Mouse (Mus musculus) midbrain, postnatal 0 days (tissue): ENCODE data around the gene Hand2. TPM values are rescaled to one million over a fixed set of nuclear protein-coding genes. Genes with fewer than 3 reads are reported as not detected.

Source experiments
- ATAC-seq: fragments of 200-750 bp; cut with Nextera tagmentation; 2 replicates; pipeline ENCODE4 v1.8.0; 2017; ENCODE audit warnings: moderate number of reproducible peaks, mild to moderate bottlenecking, moderate TSS enrichment, moderate library complexity; ENCODE audit not compliant: low FRiP score
- DNase-seq: peaks from one replicate; pipeline ENCODE4 v3.0.0-alpha.2; 2015; ENCODE audit warnings: low spot score
- H3K27ac ChIP-seq: fragments of 300-500 bp; sonication (generic); 2 replicates; pipeline ENCODE4 v1.5.1; 2014; ENCODE audit warnings: low read depth, mild to moderate bottlenecking, low read length, mixed read lengths
- H3K27me3 ChIP-seq: fragments of 300-500 bp; sonication (generic); 2 replicates; pipeline ENCODE4 v1.6.1; 2014; ENCODE audit warnings: low read length, control low read depth, mixed read lengths; ENCODE audit not compliant: insufficient read depth
- H3K36me3 ChIP-seq: fragments of 300-500 bp; sonication (generic); 2 replicates; pipeline ENCODE4 v1.6.1; 2014; ENCODE audit warnings: low read length, control low read depth, mixed read lengths; ENCODE audit not compliant: insufficient read depth
- H3K4me1 ChIP-seq: fragments of 300-500 bp; sonication (generic); 2 replicates; pipeline ENCODE4 v1.6.1; 2014; ENCODE audit warnings: mild to moderate bottlenecking, control low read depth, antibody characterized with exemption, low read length, mixed read lengths; ENCODE audit not compliant: insufficient read depth
- H3K4me2 ChIP-seq: fragments of 300-500 bp; sonication (generic); 2 replicates; pipeline ENCODE4 v1.6.1; 2014; ENCODE audit warnings: low read depth, mild to moderate bottlenecking, low read length, mixed read lengths; ENCODE audit not compliant: poor library complexity, severe bottlenecking
- H3K4me3 ChIP-seq: fragments of 300-500 bp; sonication (generic); 2 replicates; pipeline ENCODE4 v1.5.1; 2014; ENCODE audit warnings: low read depth, mild to moderate bottlenecking, low read length, moderate library complexity
- H3K9ac ChIP-seq: fragments of 300-500 bp; sonication (generic); replicated peaks from 2 replicates; pipeline ENCODE4 v1.6.1; 2014; ENCODE audit warnings: mild to moderate bottlenecking, low read length, moderate library complexity, mixed read lengths; ENCODE audit not compliant: poor library complexity, severe bottlenecking
- H3K9me3 ChIP-seq: fragments of 300-500 bp; sonication (generic); 2 replicates; pipeline ENCODE4 v1.6.1; 2016; ENCODE audit warnings: low read length, control low read depth
- CTCF ChIP-seq: IDR thresholded peaks from 2 replicates; pipeline ENCODE4 v1.5.1; 2016; ENCODE audit warnings: antibody characterized with exemption, mild to moderate bottlenecking
- WGBS: fragments of 180-500 bp; shearing (Covaris S2); extraction: QIAGEN DNeasy Blood & Tissue Kit; methylation state at CpG from one replicate; pipeline ENCODE4 v1.1.7; 2014; 5-methylcytosine and 5-hydroxymethylcytosine counted together
- polyA plus RNA-seq: library from polyadenylated mRNA; unstranded; fragments of >200 nt; fragmentation: Nextera tagmentation; extraction: Ambion mirVana; gene quantifications from 2 replicates; pipeline ENCODE4 v1.2.1, GENCODE M21; 2015
- total RNA-seq: library from RNA; depleted of rRNA; stranded (reverse); fragments of >200 nt; gene quantifications from 2 replicates; pipeline ENCODE4 v1.2.3, GENCODE M21; 2014

The Hand2 gene
- total and polyA plus RNA-seq, 2 experiments from 2014 or later, result not detected

DNA sequence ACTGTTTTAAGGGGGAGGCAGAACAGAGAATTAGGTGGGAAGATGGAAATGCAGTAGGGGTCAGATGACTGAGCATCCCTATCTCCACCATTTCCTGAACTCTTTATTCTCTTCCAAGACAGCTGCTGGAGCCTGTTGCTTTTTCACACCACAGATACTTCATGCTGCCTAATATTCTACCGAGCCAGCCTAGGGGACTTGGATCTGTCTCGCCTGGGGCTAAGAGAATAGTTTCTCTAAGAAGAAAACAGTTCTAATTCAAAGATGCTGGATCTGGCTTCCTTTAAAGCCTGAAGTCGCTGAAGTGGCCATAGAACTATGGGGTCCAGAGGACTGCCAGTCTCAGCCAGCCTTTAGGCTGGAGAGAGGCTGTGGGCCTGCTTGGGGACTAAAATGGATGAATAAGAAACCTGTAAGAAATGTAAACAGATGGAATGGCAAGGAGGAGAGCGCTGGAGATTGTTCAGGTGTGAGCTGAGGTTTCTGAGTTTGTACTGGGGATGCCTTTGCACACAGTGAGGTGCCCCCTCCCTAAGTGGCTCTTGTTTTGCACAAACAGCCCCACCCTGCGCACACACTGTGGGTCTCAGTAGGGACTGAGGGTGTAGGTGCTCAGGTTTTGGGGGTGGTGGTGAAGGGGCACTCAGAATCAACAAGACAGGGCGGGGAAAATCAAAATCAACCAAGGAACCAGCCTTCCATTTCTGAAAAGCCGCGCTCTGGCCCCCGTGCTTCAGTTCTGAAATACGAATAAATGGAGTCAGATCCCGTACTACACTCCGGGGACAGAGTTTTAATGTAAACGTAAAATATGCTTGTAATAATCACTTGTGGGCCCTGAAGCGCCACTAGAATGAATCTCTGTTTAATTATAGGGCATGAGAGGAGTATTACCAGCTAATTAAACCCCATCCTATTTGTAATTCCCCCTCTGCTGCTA, 19.2 kb downstream of the Hand2 start:
- whole genome bisulfite sequencing, result 4% methylated on average over 14 of the region's 14 CpGs
- no peak overlapping the region for H3K27ac ChIP-seq
- no peak for DNase-seq
- H3K4me1 ChIP-seq, result no peaks in the 10 kb centered on the region
- peaks cover 94% of the 10 kb centered on the region for H3K27me3 ChIP-seq
- H3K4me3 ChIP-seq, result no peak overlapping the region
- H3K9ac ChIP-seq, result no peak overlapping the region
- ATAC-seq, result no peak
- TF ChIP-seq CTCF, result no peak
- no peak overlapping the region for H3K4me2 ChIP-seq
- no peaks in the 10 kb centered on the region for H3K36me3 ChIP-seq
- H3K9me3 ChIP-seq, result no peaks in the 10 kb centered on the region

GRCm38 (mm10) chr8:57340840-57341540, 20.2 kb downstream of the Hand2 start:
- Histone ChIP-seq H3K27ac (no peak overlapping the region), H3K9me3 (no peaks in the 10 kb centered on the region), H3K4me1 (no peaks in the 10 kb centered on the region), H3K4me3 (no peak overlapping the region), H3K4me2 (0 out of 2 replicates have a peak overlapping the region, but pooled peaks have one; percentile 12), H3K27me3 (peaks cover 94% of the 10 kb centered on the region), H3K36me3 (no peaks in the 10 kb centered on the region), H3K9ac (no peak overlapping the region)
- ATAC-seq, result no peak
- TF ChIP-seq CTCF, result no peak
- no peak for DNase-seq
- WGBS, result 1% methylated on average over 40 of the region's 41 CpGs

GRCm38 (mm10) chr8:57341541-57341840, 20.7 kb downstream of the Hand2 start:
- H3K27me3 ChIP-seq, result peaks cover 94% of the 10 kb centered on the region
- ATAC-seq, result no peak
- WGBS, result 3% methylated on average over 6 of the region's 6 CpGs

GRCm38 (mm10) chr8:57342386-57343090, 21.8 kb downstream of the Hand2 start:
- Histone ChIP-seq H3K9ac (no peak overlapping the region), H3K4me1 (no peaks in the 10 kb centered on the region), H3K36me3 (no peaks in the 10 kb centered on the region), H3K27ac (no peak overlapping the region), H3K4me3 (no peak overlapping the region), H3K27me3 (peaks cover 94% of the 10 kb centered on the region), H3K4me2 (no peak overlapping the region), H3K9me3 (no peaks in the 10 kb centered on the region)
- DNase-seq (no peak), ATAC-seq (no peak)
- 4% methylated on average over 10 of the region's 12 CpGs for WGBS
- no peak for TF ChIP-seq CTCF

More at GRCm38 (mm10) chr8:57341541-57341840, 20.7 kb downstream of the Hand2 start:
- H3K4me2 ChIP-seq, result no peak overlapping the region
- H3K9ac ChIP-seq, result no peak overlapping the region
- TF ChIP-seq CTCF, result no peak
- no peak for DNase-seq
- H3K4me3 ChIP-seq, result no peak overlapping the region
- H3K27ac ChIP-seq, result no peak overlapping the region
- H3K36me3 ChIP-seq, result no peaks in the 10 kb centered on the region
- no peaks in the 10 kb centered on the region for H3K9me3 ChIP-seq
- no peaks in the 10 kb centered on the region for H3K4me1 ChIP-seq

DNA sequence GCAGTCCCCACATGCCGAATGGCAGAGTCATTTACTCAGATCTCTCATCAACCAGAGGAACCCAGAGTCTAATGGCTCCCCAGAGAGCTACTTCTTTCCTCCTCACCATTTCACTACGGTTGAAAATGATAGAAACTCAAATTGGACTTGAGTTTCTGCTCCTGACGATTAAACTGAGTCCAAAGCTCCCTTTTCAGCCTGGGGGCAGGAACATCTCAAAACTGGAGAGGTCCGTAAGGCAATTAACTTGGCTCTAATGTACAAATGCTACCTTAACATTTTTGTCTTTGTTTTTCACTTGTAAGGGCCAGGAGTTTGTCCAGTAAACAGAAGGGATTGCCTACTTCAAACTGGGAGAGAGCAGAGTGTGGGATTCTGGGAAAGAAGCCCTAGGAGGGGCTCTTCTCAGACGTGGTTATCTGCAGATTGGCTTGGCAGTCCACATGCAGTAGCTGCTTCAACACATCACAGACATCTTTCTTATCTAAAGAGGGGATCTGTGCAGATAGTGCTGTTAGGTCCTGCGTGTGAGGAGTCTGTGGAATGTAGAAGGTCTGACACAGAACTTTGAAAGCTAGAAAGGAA, 23.0 kb downstream of the Hand2 start:
- H3K27me3 ChIP-seq, result peaks cover 94% of the 10 kb centered on the region

More for the DNA sequence above, 23.0 kb downstream of the Hand2 start:
- Histone ChIP-seq H3K4me1 (no peaks in the 10 kb centered on the region), H3K9ac (no peak overlapping the region), H3K27ac (no peak overlapping the region), H3K4me3 (no peak overlapping the region), H3K4me2 (no peak overlapping the region), H3K9me3 (no peaks in the 10 kb centered on the region), H3K36me3 (no peaks in the 10 kb centered on the region)
- ATAC-seq (no peak), DNase-seq (no peak)
- 6% methylated on average over 6 of the region's 6 CpGs for WGBS
- TF ChIP-seq CTCF, result no peak
